Mouse (Mus musculus) layer of hippocampus, adult 18-20 months (tissue): ENCODE measurements around the gene Gm8126. TPM values are rescaled to one million over a fixed set of nuclear protein-coding genes. Genes with fewer than 3 reads are reported as not detected.
"Not testable (repeated sequence)": the region's sequence is repeated elsewhere in the genome, so short reads cannot be mapped to it uniquely, and the experiment has no call there.

Experiments used
- DNase-seq, 2 experiments: peaks; one replicate each; pipeline ENCODE4 v3.0.0; 2022; ENCODE audit warnings: low spot score in 2 of 2
- long read RNA-seq: library from polyadenylated mRNA; stranded (forward); transcript quantifications from one replicate; pipeline ENCODE4 v2.0.0, GENCODE M21; 2021
- total RNA-seq, 2 experiments: library from RNA; stranded (reverse); gene quantifications; 2 replicates each; pipeline ENCODE4 v1.2.3; 2021

Gene Gm8126
- total RNA-seq: not detected
- long read RNA-seq: 0 reads

- DNase-seq: not testable (repeated sequence)
Measured at GRCm38 (mm10) chr14:43258349-43258748, at the start of gene Gm8126. Gene Gm8126, plus strand, starts transcription at chr14:43258649.

DNA sequence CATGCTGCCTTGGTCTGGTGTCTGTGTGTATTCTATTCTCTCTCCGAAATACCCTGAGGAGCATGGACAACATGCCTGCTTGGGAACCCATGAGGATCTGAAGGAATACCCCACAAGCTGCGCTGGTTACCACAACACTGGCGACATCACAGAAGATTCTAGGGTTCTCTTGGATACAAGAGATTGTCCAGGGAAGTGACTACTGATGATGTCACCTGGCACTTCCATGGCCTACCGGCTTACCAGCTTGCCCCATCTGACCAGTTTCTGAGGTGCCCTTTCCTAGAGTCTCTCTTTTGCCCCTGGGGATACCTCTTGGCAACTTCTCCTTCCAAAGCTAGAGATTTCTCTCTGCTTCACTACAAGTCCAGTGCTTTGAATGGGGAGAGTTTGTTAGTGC, 23.2 kb upstream of the Gm8126 start, which contains the start of gene Gm8122:
TSS of gene Gm8122 (minus strand) at position 101 of the 400 bp plus-strand sequence.
- DNase-seq: not testable (repeated sequence)

DNA sequence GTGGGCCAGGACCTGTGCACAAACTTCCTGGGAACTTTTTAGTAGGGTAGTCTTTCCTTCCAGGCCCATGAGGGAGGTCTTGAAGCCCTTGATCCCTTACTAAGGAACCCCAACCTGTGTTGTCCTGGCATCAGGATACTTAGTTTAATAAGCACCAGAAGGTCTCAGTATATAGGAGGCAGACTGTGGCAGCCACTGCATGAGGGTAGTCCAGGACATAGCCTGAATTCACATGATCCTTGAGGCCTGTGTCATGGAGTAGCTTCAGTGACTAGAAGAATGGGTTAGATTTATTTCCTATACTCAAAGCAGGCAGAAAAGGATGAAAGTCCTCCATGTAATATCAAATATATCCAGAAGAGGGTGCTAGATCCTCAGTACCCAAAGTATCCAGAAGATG, 20.7 kb upstream of the Gm8126 start:
- not testable (repeated sequence) for DNase-seq

DNA sequence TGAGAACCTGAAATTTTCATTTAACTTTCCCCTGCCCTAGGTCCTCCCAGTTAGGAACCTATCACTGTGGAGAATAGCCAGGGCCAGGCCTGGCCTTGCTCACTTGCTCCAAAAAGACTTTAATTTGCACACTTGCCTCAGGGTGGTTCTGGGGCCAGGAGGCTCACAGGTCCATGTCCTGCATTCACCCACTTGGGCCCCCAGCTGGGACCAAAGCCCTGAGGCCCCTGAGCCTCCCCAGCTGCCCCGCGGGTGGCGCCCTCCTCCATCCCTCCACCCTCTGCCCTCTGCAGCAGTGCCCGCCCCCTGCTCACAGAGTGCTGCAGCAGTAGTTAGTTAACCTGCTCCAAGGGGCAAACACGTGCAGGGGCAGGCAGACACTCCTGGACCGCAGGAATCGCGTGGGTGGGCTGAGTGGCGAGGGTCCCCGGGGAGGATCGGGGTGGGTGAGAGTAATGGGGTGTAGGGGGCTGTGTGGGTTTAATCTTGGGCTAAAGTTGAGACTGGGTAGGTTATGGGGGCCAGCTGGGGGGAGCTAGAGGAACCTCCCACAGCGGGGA, 8.8 kb upstream of the Gm8126 start:
- DNase-seq: not testable (repeated sequence)

- DNase-seq: not testable (repeated sequence)
Measured at GRCm38 (mm10) chr14:43250549-43251253, 7.7 kb upstream of the Gm8126 start.

DNA sequence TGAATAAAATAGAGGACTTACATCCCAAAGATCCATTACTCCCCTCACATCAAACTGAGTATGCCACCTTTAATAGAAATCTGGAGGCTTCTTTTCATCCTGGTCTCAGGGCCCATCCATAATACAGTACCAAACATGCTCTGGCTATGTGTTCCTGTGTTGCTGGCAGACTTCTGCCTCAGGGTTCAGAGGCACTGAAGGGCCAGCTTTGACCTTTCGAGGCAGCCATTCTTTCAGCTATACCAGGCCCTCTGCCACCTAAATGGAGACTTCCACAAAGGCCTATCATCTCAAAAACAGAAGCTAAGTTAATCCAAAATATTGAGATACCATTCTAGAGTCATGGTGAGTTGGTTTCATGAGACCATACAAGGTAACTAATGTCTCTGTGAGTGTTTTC, 1.9 kb upstream of the Gm8126 start:
- DNase-seq: not testable (repeated sequence)

GRCm38 (mm10) chr14:43263421-43263820, 5.0 kb downstream of the Gm8126 start:
- not testable (repeated sequence) for DNase-seq

- DNase-seq: peak in 1 of 2 experiments; percentile 21
Measured at GRCm38 (mm10) chr14:43268521-43269084, 10.2 kb downstream of the Gm8126 start.

DNA sequence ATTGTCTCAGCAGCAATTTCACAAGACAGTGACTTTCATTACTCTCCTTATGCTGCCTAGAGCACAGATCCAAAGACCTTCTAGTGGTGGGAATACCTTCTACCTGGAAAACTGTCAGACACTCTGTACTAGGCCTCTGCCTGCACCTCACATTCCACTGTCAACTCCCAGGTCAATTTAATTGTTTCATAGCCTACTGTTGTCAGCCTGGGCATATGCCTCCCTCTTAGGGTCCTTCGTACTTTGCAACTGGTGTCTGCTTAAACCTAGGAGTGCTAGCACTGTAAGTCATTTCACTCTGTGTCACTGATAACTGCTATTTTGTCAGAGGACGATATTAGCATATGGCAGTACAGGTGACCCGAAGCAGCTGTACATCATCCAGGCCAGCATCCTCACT, 10.8 kb downstream of the Gm8126 start:
- DNase-seq: not testable (repeated sequence)

DNA sequence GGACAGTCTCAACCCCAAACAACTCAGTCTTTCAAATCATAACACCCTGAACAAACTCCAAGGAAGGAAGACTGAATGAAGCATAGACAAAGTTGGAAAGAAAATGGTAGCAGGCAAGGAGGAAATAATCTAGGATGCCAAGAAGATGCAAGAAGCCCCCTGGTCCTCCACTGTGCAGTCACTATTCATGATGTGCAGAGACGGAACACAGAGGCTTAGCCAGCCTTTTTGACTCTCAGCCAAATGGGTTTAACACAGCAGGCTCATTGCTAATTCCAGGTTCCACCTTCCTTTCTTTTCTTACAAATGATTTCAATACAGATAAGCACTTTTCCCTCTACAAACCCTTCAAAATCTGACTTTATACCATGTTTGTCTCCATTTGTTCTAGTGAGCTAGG, 14.7 kb downstream of the Gm8126 start:
- peak in 1 of 2 experiments; percentile 11 for DNase-seq

DNA sequence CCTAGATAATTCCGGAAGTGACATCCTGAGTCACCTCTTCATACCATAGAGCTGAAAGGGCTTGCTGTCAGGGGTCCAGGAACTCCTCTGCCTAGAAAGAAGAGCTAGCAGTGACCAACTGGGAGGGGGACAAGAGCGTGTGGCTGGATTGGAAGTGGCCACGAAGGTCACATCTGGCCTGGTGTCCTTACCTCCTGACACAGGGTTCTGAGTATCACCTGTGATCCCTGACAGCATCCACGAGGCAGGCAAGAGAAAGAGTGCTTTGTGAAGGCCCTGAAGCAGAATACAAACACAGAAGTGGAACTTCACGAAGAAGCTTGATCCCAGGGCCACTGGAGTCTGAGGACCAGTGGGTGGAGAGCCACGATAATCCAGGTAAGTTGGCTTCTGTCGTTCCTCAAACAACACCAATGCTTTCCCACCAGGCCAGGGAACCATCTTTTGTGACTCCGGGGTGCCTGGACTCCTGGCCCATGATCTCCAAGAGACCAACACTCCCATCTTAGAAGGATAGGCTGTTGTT, 16.6 kb downstream of the Gm8126 start, which contains the start of gene Gm9732:
TSS of gene Gm9732 (plus strand) at position 51 of the 526 bp plus-strand sequence.
- peak in 1 of 2 experiments; percentile 29 for DNase-seq

DNA sequence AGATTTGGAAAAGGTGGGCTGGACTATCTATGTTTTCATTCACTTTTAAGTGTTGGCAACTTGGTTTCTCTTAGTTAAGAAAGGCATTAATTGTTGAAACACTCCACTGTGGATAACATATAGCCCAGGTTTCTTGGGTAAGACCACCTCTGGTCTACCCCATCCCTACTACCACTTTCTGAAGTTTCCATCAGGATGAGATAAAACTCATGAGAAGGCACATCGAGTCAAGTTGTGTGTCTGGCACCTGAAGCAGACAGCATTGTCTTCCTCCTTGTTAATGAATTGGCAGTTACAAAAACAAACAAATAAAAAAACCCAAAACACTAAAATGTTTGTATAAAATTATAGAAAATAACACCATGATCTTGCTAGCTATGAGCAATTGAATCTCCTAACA, 17.3 kb downstream of the Gm8126 start:
- DNase-seq: peak in 1 of 2 experiments; percentile 26

GRCm38 (mm10) chr14:43277468-43277867, 19.0 kb downstream of the Gm8126 start:
- DNase-seq: peak in 1 of 2 experiments; percentile 26

DNA sequence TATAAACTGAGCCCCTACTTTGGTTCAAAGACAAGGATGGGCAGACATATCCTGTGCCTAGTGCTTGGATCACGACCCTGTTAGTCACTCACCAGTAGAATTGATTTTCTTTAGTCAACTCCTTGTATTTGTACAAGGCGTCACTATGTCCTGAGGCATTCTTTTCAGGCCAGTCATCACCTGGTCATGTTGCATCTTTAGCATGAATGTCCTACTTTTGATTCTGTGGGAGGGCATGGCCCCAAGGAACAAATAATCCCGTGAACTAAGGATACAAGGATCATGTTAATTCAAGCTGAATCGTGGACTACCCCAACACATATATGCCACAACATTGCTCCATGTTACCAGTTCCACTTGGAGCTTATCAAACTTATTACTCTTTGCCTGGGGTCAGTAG, 19.7 kb downstream of the Gm8126 start:
- DNase-seq: peak in 1 of 2 experiments; percentile 14

DNA sequence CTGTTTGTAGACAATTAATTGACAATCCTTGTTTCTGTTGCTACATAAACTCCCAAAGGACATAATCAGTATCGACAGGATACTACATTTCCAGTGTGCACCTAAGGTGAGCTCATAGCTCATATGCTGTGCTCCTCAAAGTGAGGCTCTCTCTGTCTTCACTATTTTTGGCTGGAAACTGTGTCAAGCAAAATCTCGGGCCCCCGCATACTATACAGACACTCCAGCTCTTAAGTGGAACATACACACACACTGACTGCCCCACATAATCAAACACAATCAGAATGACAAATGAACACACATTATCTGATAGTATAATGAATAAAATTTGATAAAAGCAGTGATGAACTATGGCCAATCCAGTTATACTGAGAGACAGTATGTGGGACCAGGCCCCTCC, 20.2 kb downstream of the Gm8126 start:
- DNase-seq: peak in 1 of 2 experiments; percentile 23

DNA sequence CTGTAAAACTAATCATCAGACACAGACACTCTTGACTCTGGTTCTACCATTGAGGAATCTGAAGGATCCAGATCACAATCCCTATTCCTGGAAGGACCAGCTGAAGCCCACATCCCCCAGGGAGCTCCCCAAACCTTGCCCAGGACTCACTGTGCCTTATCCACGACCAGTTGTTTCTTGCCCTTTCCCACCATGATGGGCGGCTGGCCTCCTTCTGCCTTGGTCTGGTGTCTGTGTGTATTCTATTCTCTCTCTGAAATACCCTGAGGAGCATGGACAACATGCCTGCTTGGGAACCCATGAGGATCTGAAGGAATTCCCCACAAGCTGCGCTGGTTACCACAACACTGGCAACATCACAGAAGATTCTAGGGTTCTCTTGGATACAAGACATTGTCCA, 35.1 kb downstream of the Gm8126 start, which contains the start of gene Gm8127:
TSS of gene Gm8127 (minus strand) at position 330 of the 400 bp plus-strand sequence.
- not testable (repeated sequence) for DNase-seq

Other genes starting within 250 kb of the Gm8126 start
- not detected for gene Gm10376, start 243.0 kb upstream of the Gm8126 start, total RNA-seq
- gene Gm8094, start 182.0 kb upstream of the Gm8126 start, total RNA-seq: not detected
- gene Gm8104, start 158.0 kb upstream of the Gm8126 start, total RNA-seq: not detected
- under 1 TPM in 1 of 2 experiments, not detected in 1; 0.23 TPM for gene Gm7233, start 78.8 kb upstream of the Gm8126 start, total RNA-seq
- gene Gm8122, start 23.3 kb upstream of the Gm8126 start, total RNA-seq: not detected
- gene Gm9732, start 16.4 kb downstream of the Gm8126 start, total RNA-seq: not detected
- gene Gm8127, start 35.2 kb downstream of the Gm8126 start, total RNA-seq: not detected
- gene 1700001F09Rik, start 89.2 kb downstream of the Gm8126 start, total RNA-seq: under 1 TPM in 1 of 2 experiments, not detected in 1; 0.61 TPM
- not detected for gene Gm8138, start 157.7 kb downstream of the Gm8126 start, total RNA-seq